Mouse (Mus musculus): ENCODE data around the gene Ppp4r3a.
"Not testable (repeated sequence)": the region's sequence is repeated elsewhere in the genome, so short reads cannot be mapped to it uniquely, and the experiment has no call there.

GRCm38 (mm10) chr12:101013668-101014067 lies 69.8 kb downstream of the Ppp4r3a start:
- not testable (repeated sequence) for TF ChIP-seq CTCF (IDR thresholded peaks at IDR 0.05; ENCODE audit: low read depth, low read length); TAL1 (conservative IDR thresholded peaks at IDR 0.05; ENCODE audit: low read depth, low read length)
